Mouse (Mus musculus): ENCODE data around the gene Marveld3. TPM values are rescaled to one million over a fixed set of nuclear protein-coding genes. Genes with fewer than 3 reads are reported as not detected.

Gene Marveld3
- total RNA-seq, 2 experiments from 2014 or later, result not detected

DNA sequence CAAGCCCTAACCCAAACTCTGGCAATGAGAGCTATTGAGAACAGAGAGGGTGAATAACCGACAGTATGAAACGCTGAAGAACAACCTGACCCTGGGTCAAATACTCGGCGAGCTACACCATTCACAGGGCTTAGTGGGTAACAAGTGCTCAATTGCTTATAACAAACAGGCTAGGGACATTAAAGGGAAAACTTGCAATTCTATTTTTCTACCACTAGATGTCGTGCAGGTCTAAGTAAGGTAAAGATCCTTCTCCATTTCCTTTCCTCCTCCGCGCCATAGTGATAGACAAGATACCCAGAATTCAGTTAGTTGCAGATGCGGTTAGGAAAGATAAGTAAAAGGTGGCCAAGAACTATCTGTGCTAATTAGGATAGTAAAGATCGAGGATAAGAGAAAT is 8.3 kb upstream of the Marveld3 start:
- intact Hi-C loops (cut with DNase I), result loop anchor here (1.0 kb wide), 1 partner anchor 101 kb away; no protein-coding TSS in a partner anchor
- peak in 1 of 2 experiments; percentile 58 for DNase-seq (ENCODE audit: low spot score in 2 of 2)

DNA sequence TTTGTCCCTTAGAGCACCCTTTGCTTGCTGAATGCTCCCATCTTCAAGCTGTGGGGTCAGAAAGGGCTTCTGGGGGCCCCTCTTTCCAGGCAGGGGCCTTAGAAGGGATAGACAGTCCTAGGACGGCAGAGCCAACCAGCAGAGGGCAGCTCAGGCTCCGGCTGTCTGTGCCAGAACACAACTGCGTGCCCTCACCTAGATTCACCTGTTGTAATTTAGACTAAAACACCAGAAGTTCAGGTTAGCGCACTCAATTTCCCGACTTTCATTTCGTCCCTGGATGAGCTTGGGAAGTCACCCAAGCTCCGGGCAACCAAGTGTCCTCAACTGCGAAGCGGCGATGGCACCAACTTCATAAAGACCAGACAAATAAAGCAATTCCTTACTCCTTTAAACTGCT is 6.8 kb upstream of the Marveld3 start:
- intact Hi-C loops (cut with DNase I), result no loop called here
- DNase-seq (ENCODE audit: low spot score in 2 of 2), result no peak

DNA sequence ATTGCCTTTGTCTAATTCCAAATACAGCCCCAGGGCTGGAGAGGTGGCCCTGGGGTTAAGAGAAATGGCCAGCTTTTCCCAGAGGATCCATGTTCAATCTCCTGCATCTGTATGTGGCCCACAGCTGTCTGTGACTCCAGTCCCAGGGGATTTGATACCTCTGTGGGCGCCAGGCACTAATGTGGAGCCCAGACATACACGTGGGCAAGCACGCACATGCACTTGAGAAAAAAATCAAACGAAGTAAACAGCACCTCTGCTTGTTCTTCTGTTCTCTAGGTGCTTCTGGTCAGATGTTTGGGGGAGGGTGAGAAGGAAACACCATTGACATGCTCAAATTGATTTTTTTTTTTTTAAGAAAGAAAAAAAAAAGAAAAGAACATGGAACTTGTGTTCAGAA is 2.1 kb upstream of the Marveld3 start:
- no peak for DNase-seq (ENCODE audit: low spot score in 2 of 2)
- intact Hi-C loops (cut with DNase I), result no loop called here

DNA sequence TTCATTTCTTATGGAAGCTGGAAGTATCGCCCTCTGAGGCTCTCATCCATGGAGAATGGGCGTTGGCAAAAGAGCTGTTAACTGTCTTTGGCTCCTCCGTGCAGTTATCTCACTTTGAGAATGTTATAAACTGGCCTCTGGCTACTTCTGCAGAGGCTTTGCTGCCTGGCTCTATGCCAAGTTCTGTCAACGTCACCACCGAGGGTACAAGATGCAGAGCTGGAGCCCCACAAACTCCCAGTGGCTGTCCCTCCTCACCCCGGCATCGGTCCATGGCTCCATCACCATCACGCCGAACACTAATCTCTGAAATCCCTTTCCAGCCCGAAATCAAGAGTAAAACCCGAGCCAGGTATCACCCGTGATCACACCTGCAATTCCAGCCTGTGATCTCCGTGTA is 1.4 kb upstream of the Marveld3 start:
- intact Hi-C loops (cut with DNase I), result no loop called here
- no peak for DNase-seq (ENCODE audit: low spot score in 2 of 2)

DNA sequence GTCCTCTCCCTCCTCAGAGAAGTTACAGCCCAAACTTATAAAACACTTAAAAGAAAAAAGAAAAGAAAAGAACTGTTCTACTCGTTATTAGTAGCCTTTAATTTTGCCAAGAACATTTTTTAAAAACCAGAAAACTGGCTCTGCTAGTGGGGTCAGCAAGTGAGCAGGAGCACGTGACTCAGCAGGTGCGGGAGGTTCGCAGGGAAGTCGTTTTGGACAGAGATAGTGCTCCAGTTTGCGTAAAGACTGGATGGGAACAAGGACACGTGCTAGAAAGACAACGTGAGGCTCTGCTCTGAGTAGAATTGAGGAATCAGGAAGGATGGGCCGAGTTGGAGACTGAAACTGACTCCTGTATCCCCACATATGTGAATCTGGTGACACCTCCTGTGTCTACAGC is 893 bp upstream of the Marveld3 start:
- intact Hi-C loops (cut with DNase I), result no loop called here
- DNase-seq (ENCODE audit: low spot score in 2 of 2), result no peak

DNA sequence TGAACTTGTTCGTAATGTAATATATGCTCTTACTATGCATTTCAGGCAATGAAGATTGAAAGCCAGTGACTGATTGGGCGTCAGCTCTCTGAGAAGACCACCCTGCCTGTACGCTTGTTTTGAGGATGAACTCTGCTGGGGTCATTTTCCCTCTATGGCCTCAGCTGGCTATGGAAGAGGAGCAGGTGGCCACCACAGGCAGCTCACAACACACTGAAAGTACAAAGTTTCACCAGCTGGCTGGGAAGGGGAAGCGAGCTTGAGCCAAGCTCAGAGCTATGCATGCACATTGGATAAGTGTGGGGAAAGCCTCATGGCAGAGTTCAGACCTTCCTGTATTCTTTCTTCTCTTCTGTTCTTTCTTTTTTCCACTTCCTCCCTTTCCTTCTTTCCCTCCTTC is 2.9 kb downstream of the Marveld3 start:
- intact Hi-C loops (cut with DNase I), result no loop called here
- DNase-seq (ENCODE audit: low spot score in 2 of 2), result no peak

DNA sequence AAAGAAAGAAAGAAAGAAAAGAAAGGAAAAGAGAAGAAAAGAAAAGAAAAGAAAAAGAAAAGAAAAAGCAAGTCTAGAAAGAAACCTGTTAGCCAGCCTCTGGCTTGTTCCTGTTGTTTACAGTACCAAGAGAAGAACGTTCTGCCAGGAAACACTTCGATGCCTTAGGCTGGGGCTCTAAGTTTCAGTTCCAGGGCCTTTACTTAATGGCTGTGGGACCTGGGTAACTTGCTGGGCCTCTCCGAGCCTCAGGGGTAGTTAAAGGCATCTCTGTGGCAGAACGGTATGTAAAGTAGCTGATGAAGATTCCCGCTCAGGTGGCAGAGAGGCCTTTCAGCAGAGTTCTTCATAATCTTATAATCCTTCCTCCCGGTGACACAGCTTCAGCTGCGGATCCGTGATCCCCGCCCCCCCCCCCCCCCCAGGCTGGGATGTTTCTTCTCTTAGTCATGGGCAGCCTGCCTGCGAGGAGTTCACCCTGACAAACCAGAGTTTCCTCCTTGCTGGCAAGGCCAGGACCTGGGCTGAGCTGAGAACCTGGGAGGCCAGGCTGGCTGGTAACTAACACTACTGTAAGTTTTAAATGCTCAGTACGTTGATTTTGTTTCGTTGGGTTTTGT is 3.9 kb downstream of the Marveld3 start:
- intact Hi-C loops (cut with DNase I), result no loop called here
- no peak for DNase-seq (ENCODE audit: low spot score in 2 of 2)

DNA sequence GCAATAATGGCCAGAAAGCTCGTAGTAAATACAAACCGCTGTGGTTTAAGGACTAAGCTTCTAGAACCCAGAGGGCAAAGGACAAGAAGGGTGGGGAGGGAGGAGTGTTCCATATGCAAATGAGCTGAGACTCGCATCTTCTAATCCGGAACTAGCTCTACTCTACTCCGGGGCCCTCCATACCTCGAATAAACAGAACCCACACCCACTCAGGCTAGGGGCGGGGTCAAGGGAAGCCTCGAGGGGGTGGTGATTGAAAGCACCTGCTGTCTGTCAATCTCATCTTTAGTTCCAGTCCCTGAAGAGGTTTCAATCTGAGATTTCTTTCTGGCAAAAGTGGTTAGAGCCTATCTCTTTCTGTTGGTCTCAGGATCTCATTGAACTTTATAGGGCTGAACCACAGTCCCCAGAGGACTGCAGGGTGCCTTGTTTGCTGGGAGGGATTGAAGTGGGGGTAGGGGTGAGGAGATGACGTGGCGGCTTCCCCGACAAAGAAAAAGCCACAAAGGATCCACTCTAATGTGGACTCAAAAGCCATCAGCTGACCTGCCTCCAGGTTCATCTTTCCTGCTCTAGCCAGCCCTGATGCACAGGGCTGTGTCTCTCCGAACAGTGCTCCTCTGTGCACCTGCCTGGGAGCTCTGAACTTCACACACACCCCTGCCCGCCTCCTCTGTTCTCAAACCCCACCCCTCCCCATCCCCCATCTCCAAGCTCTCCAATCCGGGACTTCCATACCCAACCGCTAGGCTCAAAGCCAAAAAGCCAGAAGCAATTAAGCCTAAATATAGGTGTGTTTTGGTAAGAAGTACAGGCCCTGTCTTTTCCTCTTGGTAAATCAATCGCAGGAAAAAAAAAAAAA is 4.6 kb downstream of the Marveld3 start:
- no peak for DNase-seq (ENCODE audit: low spot score in 2 of 2)
- intact Hi-C loops (cut with DNase I), result no loop called here

DNA sequence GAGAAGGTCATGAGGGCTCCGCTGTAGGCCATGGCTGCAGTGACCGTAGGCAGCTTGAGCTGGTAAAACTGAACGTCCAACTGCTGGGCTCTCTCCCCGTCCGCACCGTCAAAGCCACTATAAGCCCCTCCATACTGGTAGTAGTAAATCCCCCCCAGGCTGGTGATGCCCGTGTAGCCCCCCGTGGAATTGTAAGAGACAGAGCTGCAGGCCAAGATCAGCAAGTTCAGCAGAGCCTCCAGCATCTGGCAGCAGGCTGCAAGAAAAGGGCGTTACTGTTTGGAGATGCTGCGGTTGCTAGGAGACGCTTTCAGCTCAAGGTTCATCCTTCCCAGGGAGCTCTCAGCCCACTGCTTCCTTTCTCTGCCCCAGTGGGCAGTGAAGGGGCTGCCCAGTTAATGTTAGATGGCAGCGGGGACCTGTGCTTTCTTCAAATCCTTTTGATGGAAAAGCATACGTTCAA is 7.5 kb downstream of the Marveld3 start:
- peak; percentile 49 to 65 for DNase-seq (ENCODE audit: low spot score in 2 of 2)
- intact Hi-C loops (cut with DNase I), result no loop called here

DNA sequence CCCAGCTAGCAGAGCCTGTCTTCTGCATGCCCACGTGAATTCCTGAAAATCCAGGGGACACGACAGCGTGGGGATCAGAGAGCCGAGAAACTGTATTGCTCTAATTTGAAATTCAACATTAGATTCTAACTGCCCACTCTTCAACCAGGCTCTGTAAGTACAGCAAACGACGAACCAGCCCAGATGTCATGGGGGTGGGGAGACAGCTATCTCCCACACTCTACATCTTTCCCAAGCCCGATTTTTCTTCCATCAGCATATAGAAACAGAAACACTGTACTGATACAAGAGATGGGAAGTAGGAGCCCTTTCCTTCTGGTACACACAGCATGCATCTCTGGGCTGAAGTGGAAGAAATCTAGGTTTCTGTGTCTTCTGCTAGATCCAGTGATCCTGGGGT is 9.8 kb downstream of the Marveld3 start:
- DNase-seq (ENCODE audit: low spot score in 2 of 2), result peak; percentile 56 to 92

DNA sequence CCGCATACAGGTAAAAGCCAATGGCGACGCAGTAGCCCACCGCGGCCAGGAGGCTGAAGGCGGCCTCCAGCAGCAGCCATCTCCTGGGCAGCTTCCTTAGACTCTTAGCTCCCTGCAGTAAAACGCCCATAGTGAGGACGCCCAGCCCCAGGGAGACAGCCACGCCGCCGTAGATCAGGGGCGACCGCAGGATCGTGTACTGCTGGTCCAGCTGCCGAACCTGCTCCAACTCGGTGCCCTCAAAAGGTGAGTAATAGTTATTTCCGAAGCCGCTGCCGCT is 13.8 kb downstream of the Marveld3 start:
- intact Hi-C loops (cut with DNase I), result loop anchor here (5.0 kb wide), 1 partner anchor 81 kb away; the partner anchor contains the start of gene Phlpp2
- peak; percentile 30 to 38 for DNase-seq (ENCODE audit: low spot score in 2 of 2)

More for the DNA sequence above, 9.8 kb downstream of the Marveld3 start:
- intact Hi-C loops (cut with DNase I), result no loop called here

DNA sequence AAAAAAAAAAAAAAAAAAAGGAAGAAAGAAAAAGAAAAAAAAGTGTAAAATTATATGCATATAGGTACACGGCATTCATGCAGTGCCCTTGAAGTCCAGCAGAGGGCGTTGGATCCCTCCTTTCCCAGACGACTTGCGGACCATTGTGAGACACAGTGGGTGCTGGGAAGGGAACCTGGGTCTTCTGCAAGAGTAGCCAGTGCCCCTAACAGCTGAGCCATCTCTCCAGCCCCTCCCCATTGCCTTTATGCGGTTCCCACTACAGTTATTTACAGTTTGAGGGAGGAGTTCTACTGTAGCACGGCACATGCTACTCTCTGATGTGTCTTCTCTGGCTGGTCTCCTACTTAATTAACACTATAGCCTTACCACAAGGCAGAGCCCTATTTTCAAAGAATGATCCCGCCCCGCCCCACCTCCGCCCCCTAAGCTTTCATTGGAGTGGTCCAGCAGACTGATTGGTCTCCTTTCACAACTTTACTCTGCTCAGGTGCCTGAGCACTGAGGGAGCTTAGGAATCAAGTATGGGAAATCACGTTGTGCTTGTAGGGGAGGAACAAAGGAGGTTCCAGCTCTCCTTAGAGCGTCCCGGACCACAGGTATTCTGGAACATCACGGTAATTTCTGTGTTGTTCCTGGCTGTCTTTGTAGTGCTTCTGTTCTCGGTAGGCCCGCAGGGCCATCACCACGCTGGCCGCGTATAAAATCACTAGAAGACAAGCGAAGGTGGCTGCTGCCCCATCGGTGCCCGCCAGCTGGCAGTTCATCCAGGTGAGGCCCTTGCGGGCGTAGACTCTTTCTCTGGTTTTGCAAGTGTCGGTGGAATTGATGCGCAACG is 14.3 kb downstream of the Marveld3 start:
- peak; percentile 61 to 70 for DNase-seq (ENCODE audit: low spot score in 2 of 2)
- intact Hi-C loops (cut with DNase I), result loop anchor here (5.0 kb wide), 1 partner anchor 80 kb away; the partner anchor contains the start of gene Phlpp2

DNA sequence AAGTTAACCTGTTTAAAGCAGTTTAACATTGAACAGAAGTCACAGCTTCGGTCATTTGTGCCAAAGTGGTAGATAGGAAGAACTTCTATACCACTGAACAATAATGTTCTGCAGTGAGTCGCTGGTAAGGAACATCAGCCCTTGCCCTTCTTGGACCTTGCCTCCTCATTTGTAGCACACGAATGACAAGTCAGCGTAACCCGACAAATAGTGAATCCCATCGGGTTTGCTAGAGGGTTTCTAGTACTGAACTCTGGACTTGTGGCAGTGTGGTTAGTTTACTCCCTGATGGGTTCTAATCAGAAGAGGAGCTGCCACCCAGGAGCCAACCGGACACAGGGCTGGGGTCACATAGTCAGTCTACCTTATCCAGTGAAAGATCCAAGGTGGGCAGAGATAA is 15.7 kb downstream of the Marveld3 start:
- intact Hi-C loops (cut with DNase I), result loop anchor here (5.0 kb wide), 1 partner anchor 79 kb away; the partner anchor contains the start of gene Phlpp2
- no peak for DNase-seq (ENCODE audit: low spot score in 2 of 2)

DNA sequence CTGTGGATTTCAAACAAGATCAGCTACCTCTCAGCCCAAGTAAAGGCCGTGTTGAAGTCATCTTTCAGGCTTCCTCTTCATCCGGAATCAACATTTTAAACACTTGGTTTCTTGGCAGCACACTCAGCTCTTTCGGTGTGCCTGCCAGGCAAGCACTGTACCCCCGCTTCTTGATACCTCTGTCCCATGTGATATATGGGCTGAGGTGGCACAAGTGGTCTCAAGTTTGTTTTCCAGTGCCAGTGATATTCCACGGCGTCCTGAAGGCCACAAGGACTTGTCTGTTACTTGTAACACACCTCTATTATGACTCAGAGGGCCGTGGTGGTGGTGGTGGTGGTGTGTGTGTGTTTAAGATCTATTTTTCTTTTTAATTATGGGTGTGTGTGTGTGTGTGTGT is 16.3 kb downstream of the Marveld3 start:
- no peak for DNase-seq (ENCODE audit: low spot score in 2 of 2)

DNA sequence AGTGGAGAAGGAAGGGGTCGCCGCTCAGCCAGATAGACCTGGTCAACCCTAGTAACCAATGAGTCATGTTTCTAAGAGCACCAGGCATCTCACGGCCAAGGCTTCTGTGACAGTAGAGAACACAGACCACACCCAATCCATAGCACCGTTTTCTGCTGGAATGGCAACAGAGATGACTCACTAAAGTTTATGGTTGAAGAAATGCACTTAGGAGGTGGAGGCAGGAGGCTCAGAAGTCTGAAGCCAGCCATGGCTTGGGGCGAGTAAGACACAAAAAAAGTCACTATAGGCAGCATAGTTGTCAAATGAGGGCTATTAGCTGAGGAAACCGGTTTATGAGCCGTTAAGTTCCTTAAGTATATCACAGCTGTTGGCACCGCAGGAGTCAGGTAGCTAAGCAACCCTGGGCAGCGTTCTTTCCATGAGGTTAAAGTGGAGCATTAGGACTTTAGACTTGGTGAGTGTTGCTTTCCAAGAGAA is 16.8 kb downstream of the Marveld3 start:
- DNase-seq (ENCODE audit: low spot score in 2 of 2), result no peak
- intact Hi-C loops (cut with DNase I), result loop anchor here (5.0 kb wide), 1 partner anchor 78 kb away; the partner anchor contains the start of gene Phlpp2

More for the DNA sequence above, 16.3 kb downstream of the Marveld3 start:
- intact Hi-C loops (cut with DNase I), result loop anchor here (5.0 kb wide), 1 partner anchor 78 kb away; the partner anchor contains the start of gene Phlpp2

DNA sequence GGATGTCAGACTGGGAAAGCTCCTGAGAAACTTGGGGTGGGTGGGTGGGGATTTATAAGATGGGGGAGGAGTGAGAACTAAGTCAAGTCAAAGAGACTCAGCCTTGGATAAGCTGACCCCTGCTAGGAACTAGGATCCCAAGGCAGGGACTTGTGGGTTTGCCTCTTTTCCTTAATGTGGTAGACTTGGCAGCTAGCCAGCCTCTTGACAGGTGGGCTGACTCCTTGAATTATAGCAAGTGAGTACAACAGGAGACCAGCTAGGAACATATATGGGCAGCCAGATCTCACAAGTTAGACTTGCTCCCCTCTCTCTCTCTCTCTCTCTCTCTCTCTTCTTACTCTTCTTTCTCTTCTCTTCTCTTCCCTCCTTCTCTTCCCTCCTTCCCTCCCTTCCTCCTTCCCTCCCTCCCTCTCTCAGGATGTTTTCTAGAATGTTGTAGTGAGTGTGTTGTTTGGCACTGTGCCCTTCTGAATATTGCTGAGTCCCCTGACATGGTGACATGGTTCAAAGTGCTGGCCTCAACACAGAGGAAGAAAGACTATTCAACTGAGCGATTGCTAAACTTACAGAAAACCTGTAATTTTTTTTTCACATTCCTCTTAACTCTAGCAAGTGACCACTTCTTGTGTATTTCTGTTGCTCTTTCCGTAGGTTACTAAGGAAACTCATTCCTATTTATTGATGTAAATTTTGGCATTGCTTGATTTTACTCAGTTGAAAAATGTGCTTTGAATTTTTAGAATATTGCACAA is 20.2 kb downstream of the Marveld3 start:
- intact Hi-C loops (cut with DNase I), result no loop called here
- DNase-seq (ENCODE audit: low spot score in 2 of 2), result peak in 1 of 2 experiments; percentile 29

DNA sequence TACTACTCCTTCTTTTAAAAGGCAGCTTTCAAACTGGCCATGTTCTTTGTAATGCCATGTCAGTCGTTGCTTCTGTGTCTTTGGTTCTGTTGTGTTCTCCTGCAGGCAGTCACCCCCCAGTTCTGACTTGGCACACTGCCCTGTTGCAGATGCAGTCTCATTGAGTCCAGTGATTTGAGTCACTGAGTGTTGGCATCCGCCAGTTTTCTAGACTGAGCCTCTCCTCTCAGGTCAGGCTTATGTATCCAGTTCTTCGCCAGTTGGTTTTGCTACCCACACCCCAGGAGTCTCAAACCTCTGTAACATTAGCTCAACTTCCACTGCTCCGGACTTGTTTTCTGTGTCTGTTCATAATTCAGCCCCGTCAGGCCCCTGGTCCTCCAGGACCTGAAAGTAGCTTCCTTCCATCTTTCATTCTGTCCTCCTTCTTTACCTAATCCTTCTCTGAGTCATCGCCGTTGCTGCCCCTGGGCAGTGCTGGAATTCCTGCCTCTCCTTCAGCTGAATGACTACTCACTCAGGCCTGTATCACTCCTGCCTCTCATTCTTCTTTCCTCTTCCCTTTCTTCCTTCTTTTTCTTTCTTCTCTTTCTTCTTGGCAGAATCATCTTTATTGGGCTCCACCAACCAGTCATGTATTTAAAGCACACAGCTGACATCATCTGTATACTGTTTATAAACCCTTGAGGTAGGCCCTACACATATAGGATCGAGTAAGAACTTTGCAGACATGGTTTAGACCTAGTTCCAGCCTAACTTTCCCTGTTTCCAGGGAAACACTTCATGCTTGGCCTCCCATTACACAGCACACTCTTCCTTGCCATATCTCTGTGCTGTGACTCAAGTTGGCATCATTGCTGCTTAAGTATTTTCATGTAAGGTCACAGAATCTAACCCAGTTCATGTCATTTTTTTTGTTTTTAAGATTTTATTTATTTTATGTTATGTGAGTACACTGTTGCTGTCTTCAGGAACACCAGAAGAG is 41.3 kb downstream of the Marveld3 start:
- DNase-seq (ENCODE audit: low spot score in 2 of 2), result peak in 1 of 2 experiments; percentile 60

DNA sequence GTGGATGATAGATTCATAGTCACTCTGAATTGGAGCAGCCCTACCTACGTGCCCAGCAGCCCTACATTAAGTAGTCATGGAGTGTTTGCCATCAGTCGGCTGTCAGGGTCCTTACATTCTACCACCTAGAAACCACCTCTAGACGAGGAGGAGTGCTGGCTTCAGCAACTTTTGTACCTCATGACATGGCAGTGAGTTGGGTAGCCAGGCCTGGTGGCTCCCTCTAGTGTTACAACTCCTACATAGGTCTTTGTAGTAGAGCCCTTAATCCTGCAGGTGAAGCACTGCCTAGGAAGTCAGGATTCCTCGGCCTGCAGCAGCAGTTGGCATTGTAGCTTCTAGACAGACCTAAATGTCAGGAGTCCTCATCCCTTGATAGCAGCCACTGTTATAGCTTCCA is 44.7 kb downstream of the Marveld3 start:
- DNase-seq (ENCODE audit: low spot score in 2 of 2), result peak; percentile 53 to 68
- intact Hi-C loops (cut with DNase I), result loop anchor here (1.0 kb wide), 1 partner anchor 64 kb away; no protein-coding TSS in a partner anchor

More for the DNA sequence above, 41.3 kb downstream of the Marveld3 start:
- intact Hi-C loops (cut with DNase I), result no loop called here

Measured in left cerebral cortex, postnatal 25 days (tissue).